Mouse (Mus musculus) embryo, embryonic 10.5 days (tissue): ENCODE results near the gene Arl4c.

Experiments
- DNase-seq: peaks from one replicate; pipeline ENCODE4 v3.0.0-alpha.2; 2015; ENCODE audit warnings: low spot score

Arl4c gene

GRCm38 (mm10) chr1:88701870-88702661, at the start of gene Arl4c:
Gene Arl4c, minus strand, starts transcription at chr1:88702221.
- DNase-seq, result peak; percentile 90

GRCm38 (mm10) chr1:88751332-88751731, 49.3 kb upstream of the Arl4c start:
- no peak for DNase-seq

DNA sequence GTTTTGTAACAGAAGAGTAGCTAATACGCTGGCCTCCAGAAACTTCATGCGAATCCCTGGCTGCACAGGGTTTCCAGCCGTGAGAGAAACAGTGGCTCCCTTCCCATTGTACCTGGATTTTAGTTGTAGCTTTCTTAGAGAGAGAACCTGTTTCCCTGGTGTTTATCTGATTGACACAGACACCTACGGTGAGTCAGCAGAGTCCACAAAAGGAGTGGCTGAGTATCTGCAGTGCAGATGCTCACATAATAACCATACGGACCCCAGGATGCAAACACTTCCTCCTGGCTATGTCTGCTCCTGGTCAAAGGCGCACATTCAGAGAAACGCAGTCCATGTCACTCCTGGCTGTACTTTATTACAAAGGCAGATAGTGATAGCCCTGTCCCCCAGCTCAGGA, 48.6 kb upstream of the Arl4c start:
- no peak for DNase-seq

DNA sequence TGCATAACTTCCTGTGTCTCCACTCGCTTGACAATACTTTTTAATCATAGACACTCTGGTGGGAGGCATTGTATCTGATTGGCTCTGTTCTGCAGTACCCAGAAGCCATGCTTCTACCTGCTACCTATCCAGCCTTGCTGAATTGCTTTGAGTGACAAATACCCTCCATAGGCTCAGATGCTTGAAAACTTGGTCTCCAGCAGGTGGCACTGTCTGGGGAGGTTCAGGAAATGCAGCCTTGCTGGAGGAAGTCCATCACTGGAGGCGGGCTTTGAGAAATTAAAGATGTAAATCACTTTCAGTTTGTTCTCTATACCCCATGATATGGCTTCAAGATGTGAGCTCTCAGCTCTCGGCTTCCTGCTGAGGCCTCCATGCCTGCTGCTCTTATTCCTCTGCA, 48.1 kb upstream of the Arl4c start:
- peak; percentile 38 for DNase-seq

DNA sequence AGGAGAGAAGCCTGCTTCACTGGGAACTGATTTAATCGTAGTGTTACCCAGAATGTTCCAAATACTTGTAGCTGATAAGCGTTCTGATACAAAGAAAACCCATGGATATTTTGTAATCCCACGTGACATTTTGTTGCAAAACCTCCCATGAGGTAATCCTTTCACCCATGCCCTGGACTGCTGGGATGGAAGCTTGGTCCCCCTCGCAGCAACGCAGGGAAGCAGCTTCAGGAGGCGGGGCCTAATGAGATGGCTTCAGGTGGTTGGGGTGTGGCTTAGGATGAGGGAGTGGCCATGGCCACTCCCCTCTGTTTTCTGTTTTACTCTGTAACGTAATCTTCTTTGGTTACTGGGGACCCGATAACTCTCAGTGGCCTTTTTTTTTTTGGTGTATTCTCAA, 47.1 kb upstream of the Arl4c start:
- DNase-seq, result no peak

GRCm38 (mm10) chr1:88745256-88745655, 43.2 kb upstream of the Arl4c start:
- DNase-seq, result peak; percentile 96

- DNase-seq, result no peak
These were observed 42.2 kb upstream of the Arl4c start for GRCm38 (mm10) chr1:88744261-88744660.

- peak; percentile 79 for DNase-seq
These were observed 40.4 kb upstream of the Arl4c start for GRCm38 (mm10) chr1:88742372-88742771.

- no peak for DNase-seq
These were observed 37.5 kb upstream of the Arl4c start for GRCm38 (mm10) chr1:88739546-88739945.

DNA sequence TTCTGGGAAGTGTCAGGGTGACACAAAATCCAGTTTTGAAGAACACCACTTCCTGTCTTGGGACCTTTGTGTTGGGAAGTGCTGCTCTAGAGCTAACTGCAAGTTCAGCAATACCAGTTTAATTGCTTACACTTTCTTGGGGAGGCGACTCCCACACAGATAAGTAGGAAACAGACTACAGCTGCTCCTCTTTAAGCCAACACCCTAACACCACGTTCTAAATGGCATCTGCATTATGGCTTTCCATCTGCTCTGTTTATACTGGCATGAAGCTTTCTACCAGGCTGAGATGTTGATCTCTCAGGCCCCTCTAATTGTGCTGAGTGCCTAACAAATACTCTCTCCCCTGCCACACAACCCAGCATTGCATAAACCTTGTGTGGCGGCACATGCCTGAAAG, 36.9 kb upstream of the Arl4c start:
- DNase-seq, result no peak

DNA sequence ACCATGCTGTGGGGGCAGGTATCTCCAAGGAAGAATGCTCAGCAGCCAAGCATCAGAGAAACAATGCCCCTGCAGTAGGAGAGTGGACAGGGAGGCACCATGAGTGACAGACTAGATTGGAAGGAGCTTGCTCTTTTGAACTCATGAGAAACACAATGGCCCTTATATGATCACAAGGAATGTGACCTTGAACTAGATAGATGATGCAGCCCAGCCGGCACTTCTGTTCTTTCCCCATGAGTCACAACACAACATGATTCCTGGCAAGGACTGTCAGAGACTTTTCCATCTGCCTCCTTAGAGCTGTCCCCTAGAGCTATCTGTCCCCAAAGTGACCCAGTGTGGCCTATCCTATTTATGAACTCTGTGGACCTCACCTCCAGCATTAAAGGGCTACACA, 27.5 kb upstream of the Arl4c start:
- DNase-seq, result no peak

- DNase-seq, result no peak
These were observed 25.3 kb upstream of the Arl4c start for GRCm38 (mm10) chr1:88727369-88727768.

DNA sequence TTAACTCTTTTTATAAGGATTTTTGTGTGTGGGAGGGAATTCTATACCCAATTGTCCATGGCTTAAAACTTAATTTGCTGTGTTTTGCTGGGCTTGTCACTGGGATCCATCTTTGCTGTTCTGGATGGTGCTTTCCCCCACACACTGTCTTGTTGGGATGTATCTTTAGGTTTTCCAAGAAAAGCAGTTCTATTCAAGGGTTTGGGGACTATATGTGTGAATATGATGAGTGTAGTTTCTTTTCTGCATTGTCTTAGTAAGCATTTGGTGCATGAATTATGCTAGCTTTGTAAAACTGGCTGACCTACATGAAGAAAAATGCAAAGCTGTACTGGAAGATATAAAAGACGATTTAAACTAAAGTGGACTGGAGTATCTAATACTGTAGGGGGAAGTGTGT, 23.7 kb upstream of the Arl4c start:
- no peak for DNase-seq

DNA sequence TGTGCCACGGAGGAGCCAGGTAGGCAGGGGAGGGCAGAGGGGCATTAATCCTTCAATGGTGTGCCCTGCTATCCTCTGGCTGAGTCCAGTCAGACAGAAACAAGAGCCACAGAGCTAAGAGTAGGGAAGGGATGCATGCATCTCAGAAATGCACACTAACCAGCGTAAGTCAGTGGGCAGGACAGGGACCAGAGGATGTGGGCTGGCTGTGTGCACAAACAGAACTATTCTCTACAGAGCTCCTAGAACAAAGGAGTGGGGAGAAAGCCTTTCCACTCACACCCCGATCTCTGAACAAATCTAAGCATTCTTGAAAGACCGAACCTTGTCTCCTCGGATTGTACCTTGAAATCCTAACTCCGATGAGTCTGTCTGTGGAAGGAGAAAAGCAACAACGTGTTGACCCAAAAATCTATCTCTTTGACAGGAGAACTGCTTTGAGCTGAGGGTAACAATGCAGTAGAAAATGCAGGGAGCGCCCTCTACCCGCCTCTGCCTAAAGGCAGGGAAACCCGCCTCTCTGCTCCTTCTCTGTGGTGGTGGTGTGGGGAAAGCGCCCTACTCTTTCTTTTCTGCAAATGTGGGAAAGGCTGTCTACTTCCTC, 18.7 kb upstream of the Arl4c start:
- peak; percentile 21 for DNase-seq

DNA sequence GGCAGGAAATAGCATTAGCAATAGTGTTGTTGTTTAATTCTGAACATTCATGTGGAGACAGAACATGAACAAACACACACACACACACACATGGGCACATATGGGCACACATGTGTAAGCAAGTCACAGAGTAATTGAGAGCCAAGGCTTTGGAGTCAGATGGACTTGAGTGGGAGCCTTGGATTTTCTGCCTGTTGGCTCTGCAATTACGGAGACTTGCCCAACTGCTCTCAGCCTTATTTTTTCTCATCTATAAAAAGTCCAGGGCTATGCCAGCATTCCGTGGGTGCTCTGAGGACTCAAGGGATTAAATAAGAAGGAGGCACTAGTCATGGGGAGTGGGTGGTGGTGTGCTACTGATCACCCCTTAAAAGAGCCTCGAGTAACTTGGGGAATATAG, 16.5 kb upstream of the Arl4c start:
- no peak for DNase-seq

GRCm38 (mm10) chr1:88717736-88718135, 15.7 kb upstream of the Arl4c start:
- no peak for DNase-seq

GRCm38 (mm10) chr1:88712011-88712410, 10.0 kb upstream of the Arl4c start:
- no peak for DNase-seq

GRCm38 (mm10) chr1:88708646-88709305, 6.8 kb upstream of the Arl4c start:
- DNase-seq, result no peak

DNA sequence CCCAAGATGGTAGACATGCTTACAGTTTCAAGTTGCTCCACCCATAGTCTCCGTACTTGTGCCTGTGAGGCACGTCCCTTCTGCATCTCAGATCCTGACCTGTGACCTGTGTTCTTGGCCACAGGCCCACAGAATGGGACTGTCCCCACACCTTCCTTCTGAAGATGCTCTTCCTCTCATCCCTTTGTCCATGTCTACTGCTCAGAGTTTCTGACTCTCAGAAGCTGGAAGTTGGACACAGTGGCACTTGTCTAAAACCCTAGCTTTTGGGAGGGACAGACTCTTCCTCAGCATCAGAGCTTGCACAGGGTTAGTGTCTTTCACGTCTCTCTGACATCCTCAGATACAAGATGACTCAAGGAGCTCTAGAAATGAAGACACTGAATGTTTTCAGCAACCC, 6.2 kb upstream of the Arl4c start:
- no peak for DNase-seq

DNA sequence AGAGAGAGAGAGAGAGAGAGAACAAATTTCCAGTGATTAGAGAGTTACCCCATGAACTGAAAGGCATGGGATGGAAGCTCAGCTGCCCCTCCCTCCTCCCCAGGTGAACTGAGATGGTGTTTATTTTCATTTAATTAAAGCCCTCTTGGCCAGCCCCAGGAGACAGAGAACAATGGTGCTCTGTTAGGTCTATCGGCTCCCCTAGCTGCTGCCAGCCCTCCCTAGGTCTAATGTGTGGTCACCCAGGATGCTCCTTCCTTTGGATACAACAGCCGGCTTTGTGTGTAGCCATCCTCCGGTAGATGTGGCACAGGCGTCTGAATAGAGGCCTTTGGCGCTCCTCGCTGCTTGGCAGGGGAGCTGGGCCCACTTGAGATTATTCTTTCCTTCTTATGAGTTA, 5.5 kb upstream of the Arl4c start:
- DNase-seq, result no peak

DNA sequence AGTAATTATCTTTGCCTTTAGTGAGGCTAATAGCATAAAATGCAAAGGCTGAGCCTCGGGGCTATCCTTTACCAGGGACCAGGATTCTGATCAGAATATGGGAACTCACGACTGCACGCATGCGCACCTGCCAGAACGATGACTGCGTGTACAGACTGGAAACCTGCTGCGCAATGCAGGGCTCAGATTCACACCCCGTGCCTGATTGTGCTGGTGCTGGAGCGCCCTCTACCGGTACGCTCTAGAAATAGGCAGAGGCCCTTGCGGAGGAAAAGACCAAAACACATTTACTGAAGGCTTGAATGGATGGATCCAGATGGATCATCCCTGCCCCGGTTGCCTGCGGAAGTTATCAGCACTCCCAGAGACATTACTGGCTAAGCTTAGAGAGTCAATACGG, 3.8 kb upstream of the Arl4c start:
- DNase-seq, result peak; percentile 97

GRCm38 (mm10) chr1:88705050-88705449, 3.0 kb upstream of the Arl4c start:
- DNase-seq, result peak; percentile 64
